Mouse (Mus musculus) G1E (cell line): ENCODE measurements around the gene Flywch2.

Experiments
- CTCF ChIP-seq: IDR thresholded peaks from 2 replicates; pipeline ENCODE4 v1.5.1; 2012; ENCODE audit warnings: low read depth, low read length, inconsistent platforms, mixed read lengths
- GATA1 ChIP-seq: IDR thresholded peaks from 2 replicates; pipeline ENCODE4 v1.6.1; 2012; ENCODE audit warnings: borderline replicate concordance, low read length, inconsistent platforms, mixed read lengths
- POLR2AphosphoS5 ChIP-seq: IDR thresholded peaks from 2 replicates; pipeline ENCODE4 v1.6.1; 2012; ENCODE audit warnings: low read depth, low read length, inconsistent platforms; ENCODE audit not compliant: insufficient replicate concordance

DNA sequence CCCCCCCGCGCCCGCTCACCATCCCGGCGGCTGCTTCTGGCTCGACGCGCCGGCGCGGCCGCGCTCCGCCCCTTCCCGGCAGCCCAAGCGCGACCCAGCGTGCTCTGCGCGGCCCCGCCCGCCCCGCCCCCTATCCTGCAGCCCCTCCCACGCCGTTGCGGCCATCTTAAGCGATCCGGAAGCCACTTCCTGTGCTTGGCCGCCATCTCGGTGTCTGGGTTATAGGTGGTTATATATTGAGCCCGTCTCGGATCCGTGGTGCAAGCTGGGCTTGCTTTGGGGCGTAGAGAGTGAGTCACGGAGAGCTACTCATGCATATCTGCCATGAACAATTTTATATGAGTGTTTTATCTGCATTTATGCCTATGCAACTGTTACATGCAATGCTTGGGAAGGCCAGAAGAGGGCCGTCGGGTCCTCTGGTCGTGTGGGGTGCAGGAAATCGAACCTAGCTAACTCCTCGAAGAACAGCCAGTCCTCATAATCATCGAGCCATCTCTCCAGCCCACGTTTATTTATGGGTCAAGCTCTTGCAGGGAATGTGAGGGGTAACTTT lies 43.3 kb upstream of the Flywch2 start, which contains the start of gene Elob:
- TF ChIP-seq CTCF = no peak
- TF ChIP-seq POLR2AphosphoS5 = no peak
- no peak for TF ChIP-seq GATA1
